Mouse (Mus musculus) B cell, adult (primary cell): Measurements from ENCODE around the gene Zyg11b. TPM values are rescaled to one million over a fixed set of nuclear protein-coding genes. Genes with fewer than 3 reads are reported as not detected.

Experiments
- total RNA-seq: library from RNA; stranded (reverse); gene quantifications from 4 replicates; pipeline ENCODE4 v1.2.4, GENCODE M21; 2023; ENCODE audit not compliant: inconsistent age

Zyg11b gene
- 34.7 to 39.2 TPM (median 38.5 TPM) in 4 replicates for total RNA-seq

DNA sequence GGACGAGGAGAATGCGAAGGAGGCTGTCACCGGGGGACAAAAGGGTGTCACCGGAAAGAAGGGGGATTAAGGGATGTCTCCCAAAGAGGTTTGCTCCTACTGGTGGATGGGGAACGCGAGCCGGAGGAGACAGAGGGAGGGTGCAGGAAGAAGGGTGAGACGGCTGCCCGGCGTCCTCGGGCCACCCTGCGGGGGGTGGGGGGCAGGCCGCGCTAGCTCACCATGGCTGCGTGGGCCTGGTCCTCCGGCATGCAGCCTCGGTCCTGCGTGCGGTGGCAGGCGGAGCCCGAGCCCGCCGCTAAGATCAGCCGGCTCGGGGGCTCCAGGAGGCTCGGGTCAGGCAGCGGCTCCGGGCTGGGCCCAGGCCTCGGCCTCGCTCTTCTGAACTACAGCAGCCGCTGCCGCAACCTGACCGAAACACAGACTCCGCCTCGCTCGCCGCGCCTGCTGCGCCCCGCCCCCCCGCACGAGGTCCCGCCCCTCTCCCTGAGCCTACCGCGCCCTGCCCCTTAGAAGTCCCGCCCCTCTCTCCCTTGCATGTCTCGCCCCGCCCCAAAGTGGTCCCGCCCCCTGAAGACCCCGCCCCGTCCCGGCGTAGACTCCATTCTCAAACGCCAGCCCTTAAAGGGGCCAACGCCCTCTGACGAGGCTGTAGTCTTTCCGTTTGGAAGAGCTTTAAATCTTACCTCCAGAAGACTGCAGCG is at the start of gene Zyg11b:
TSS of gene Zyg11b (minus strand) at position 427 of the 704 bp plus-strand sequence.

DNA sequence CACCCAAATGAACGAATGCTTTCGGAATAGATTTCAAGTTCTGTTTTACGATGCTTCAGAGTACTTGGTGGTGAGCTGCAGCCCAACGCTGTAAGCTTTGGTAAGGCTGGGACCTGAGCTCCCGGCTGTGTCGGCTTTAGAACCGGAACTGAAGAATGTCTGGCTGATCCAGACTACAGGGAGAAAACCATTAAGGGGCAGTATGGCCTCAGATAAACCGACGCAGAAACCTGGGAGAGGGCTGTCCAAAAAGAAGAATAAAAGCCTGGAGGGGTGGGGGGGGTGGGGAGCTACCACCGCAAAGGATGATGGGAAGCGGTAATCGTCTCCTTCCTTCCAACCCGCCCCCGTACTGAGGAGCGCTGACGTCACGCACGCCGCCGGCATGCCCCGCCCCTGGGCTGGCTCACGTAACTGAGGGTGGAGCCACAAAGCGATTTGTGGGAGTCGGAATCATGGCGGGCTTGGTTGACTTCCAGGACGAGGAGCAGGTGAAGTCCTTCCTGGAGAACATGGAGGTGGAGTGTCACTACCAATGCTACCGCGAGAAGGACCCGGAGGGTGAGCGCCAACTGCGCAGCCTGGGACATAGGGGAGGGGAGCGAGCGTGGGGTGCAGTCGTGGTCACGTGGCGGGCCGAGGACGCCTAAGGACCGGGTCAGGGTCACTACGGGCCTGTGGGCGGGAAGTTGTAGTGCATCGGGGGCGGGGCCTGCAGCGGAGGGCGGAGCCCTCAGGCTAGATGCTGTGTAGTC is 27.0 kb upstream of the Zyg11b start, which contains the start of gene Coa7:
TSS of gene Coa7 (plus strand) at position 411 of the 755 bp plus-strand sequence.

DNA sequence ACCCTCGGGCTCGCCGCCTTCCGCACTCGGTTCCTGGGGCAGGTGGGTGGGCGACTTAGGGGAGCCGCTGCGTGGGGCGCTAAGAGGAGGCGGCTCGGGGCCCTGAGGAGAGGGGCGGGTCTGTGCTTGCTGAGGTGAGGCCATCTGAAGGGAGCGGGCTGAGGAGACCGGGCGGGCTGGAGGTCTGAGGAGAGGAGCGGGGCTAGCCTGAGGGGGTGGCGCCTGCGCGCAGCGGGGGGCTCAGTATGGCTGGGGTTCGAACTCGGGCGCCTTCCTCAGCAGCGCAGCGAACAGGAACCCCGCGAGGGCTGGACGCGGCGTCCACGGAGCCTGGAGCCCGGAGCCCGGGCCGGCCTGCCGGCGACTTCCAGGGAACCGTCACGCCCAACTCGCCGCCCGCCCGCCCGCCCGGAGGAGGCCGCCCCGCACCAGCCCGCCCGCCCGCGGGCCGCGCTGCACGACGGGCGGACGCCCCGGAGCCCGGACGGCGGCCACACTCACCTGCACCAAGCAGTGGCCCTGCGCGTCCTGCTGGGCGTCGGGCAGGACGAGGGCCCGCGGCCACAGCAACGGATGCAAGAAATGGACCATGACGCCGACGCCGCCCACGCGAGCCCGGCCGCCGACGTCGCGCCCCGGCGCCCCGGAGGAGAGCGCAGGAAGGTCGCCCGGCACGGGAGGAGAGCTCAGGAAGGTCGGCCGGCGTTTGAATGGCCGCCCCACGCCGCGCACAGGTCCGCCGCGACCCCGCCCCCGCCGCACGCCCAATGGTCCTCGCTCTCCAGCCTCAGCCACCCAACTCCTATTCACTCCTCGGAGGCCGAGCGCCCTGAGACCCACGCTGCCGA is 83.3 kb downstream of the Zyg11b start, which contains the start of gene Zyg11a:
TSS of gene Zyg11a (minus strand) at position 717 of the 848 bp plus-strand sequence.

Other genes starting within 250 kb of the Zyg11b start
- 0.60 to 0.80 TPM (median 0.61 TPM) in 3 of 4 replicates, not detected in the other for gene Podn, start 204.7 kb downstream of the Zyg11b start, total RNA-seq
- 86.4 to 108 TPM (median 101 TPM) in 4 replicates for gene Scp2, start 156.1 kb downstream of the Zyg11b start, total RNA-seq
- not detected in 4 replicates for gene Echdc2, start 135.7 kb downstream of the Zyg11b start, total RNA-seq
- gene Zyg11a, start 83.0 kb downstream of the Zyg11b start, total RNA-seq = not detected in 4 replicates
- 23.1 to 28.9 TPM (median 26.3 TPM) in 4 replicates for gene Coa7, start 27.0 kb upstream of the Zyg11b start, total RNA-seq
- not detected in 4 replicates for gene Shisal2a, start 82.3 kb upstream of the Zyg11b start, total RNA-seq
- 0.54 to 1.2 TPM (median 1.1 TPM) in 4 replicates for gene Gpx7, start 105.9 kb upstream of the Zyg11b start, total RNA-seq
- 272 to 297 TPM (median 281 TPM) in 4 replicates for gene Tut4, start 158.3 kb upstream of the Zyg11b start, total RNA-seq